Mouse (Mus musculus) adipose tissue, adult 10 weeks (tissue): ENCODE results near the gene Pth2r. TPM values are rescaled to one million over a fixed set of nuclear protein-coding genes. Genes with fewer than 3 reads are reported as not detected.

Source experiments
- polyA plus RNA-seq: library from polyadenylated mRNA; stranded (reverse); fragments of 350-450 nt; fragmentation: Illumina TruSeq; extraction: RNeasy Lipid Tissue Mini Kit (QIAGEN cat#74804); gene quantifications from one replicate; pipeline ENCODE4 v1.2.3, GENCODE M21; 2014; ENCODE audit warnings: low read depth, low replicate concordance

Pth2r gene
- polyA plus RNA-seq: not detected

GRCm38 (mm10) chr1:65281756-65282155 lies at the start of gene Pth2r:
TSS of gene Pth2r (plus strand) at chr1:65282056.

Other genes starting within 250 kb of the Pth2r start
- 5.0 TPM for gene Akr1cl, start 249.3 kb upstream of the Pth2r start, polyA plus RNA-seq
- not detected for gene Cryge, start 230.9 kb upstream of the Pth2r start, polyA plus RNA-seq
- gene Crygd, start 218.6 kb upstream of the Pth2r start, polyA plus RNA-seq: not detected
- gene Crygc, start 208.4 kb upstream of the Pth2r start, polyA plus RNA-seq: not detected
- gene Crygb, start 199.8 kb upstream of the Pth2r start, polyA plus RNA-seq: not detected
- not detected for gene Cryga, start 178.7 kb upstream of the Pth2r start, polyA plus RNA-seq
- gene Gm28845, start 162.5 kb upstream of the Pth2r start, polyA plus RNA-seq: not detected
- not detected for gene D630023F18Rik, start 158.8 kb upstream of the Pth2r start, polyA plus RNA-seq
- gene Idh1, start 95.6 kb upstream of the Pth2r start, polyA plus RNA-seq: 106 TPM
- gene Pikfyve, start 95.4 kb upstream of the Pth2r start, polyA plus RNA-seq: 10.2 TPM